Mouse (Mus musculus): ENCODE measurements around the gene Gpr137c. TPM values are rescaled to one million over a fixed set of nuclear protein-coding genes. Genes with fewer than 3 reads are reported as not detected.

Gene Gpr137c
- total and polyA plus RNA-seq, 3 experiments: 0.49 TPM; not detected in 2

DNA sequence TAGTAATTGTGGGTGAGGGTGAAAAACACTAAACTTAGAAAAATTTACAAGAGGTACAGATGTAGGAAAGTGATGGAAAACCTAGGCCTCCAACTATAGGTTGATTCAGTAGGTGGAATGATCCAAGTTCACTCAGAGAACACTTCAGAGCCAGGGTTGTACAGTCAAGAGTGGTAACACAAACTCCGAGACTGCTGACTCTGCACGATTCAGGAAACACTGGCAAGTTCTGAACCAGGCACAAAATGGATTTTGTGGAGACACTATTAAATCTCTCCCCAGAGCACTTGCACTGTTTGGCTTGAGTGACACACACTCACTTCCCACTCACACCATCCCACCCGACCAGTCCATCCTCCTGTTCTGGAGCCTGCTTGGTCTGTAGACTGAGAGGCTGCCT, 103.8 kb downstream of the Gpr137c start:
- ATAC-seq (ENCODE audit: extremely low read depth, insufficient number of reproducible peaks, low FRiP score, poor library complexity, severe bottlenecking) (no peak), DNase-seq (ENCODE audit: low spot score) (no peak)
- Histone ChIP-seq H3K36me3 (replicated peaks) (no peaks in the 10 kb centered on the region), H3K27me3 (ENCODE audit: insufficient read depth, low read length) (no peaks in the 10 kb centered on the region), H3K9me3 (replicated peaks) (no peaks in the 10 kb centered on the region), H3K4me3 (ENCODE audit: low read depth, low read length) (no peak overlapping the region), H3K4me1 (ENCODE audit: insufficient read depth, low read depth, low read length) (peaks cover 78% of the 10 kb centered on the region)
- TF ChIP-seq GATA1 (IDR thresholded peaks at IDR 0.05; ENCODE audit: borderline replicate concordance, low read length) (no peak), TAL1 (conservative IDR thresholded peaks at IDR 0.05; ENCODE audit: low read depth, low read length) (no peak), CTCF (IDR thresholded peaks at IDR 0.05; ENCODE audit: low read depth, low read length) (no peak), GATA2 (IDR thresholded peaks at IDR 0.05; ENCODE audit: borderline replicate concordance, low read depth, low read length) (no peak), POLR2AphosphoS5 (IDR thresholded peaks at IDR 0.05; ENCODE audit: insufficient replicate concordance, low read depth, low read length) (no peak)

DNA sequence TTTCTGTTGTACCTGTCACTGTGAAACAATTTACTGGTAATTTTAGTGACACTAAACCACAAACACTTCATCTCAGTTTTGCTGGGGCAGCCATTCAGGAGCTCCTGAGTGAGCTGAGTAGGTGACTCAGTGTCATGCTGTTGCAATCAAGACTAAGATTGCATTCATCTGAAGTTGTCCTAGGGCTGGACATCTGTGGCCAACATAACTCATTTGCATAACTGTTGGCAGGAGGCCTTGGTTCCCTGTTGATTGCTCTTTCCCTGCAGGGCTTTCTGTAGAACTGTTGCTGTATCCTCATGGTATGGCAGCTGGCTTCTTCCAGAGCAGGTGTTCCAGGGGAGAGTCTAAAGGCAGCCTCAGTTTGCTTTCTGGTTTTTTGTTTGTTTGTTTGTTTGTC, 106.0 kb downstream of the Gpr137c start:
- TF ChIP-seq POLR2AphosphoS5 (IDR thresholded peaks at IDR 0.05; ENCODE audit: insufficient replicate concordance, low read depth, low read length) (no peak), GATA2 (IDR thresholded peaks at IDR 0.05; ENCODE audit: borderline replicate concordance, low read depth, low read length) (no peak), CTCF (IDR thresholded peaks at IDR 0.05; ENCODE audit: low read depth, low read length) (no peak), TAL1 (conservative IDR thresholded peaks at IDR 0.05; ENCODE audit: low read depth, low read length) (no peak), GATA1 (IDR thresholded peaks at IDR 0.05; ENCODE audit: borderline replicate concordance, low read length) (no peak)
- ATAC-seq (ENCODE audit: extremely low read depth, insufficient number of reproducible peaks, low FRiP score, poor library complexity, severe bottlenecking): peak; percentile 5; the same call in 1 of the 2 replicates
- Histone ChIP-seq H3K4me3 (ENCODE audit: low read depth, low read length) (no peak overlapping the region; the same call in 1 of the 2 replicates), H3K4me1 (ENCODE audit: insufficient read depth, low read depth, low read length) (peaks cover 71% of the 10 kb centered on the region), H3K36me3 (replicated peaks) (no peaks in the 10 kb centered on the region), H3K27me3 (ENCODE audit: insufficient read depth, low read length) (no peaks in the 10 kb centered on the region), H3K9me3 (replicated peaks) (no peaks in the 10 kb centered on the region)
- no peak for DNase-seq (ENCODE audit: low spot score)

DNA sequence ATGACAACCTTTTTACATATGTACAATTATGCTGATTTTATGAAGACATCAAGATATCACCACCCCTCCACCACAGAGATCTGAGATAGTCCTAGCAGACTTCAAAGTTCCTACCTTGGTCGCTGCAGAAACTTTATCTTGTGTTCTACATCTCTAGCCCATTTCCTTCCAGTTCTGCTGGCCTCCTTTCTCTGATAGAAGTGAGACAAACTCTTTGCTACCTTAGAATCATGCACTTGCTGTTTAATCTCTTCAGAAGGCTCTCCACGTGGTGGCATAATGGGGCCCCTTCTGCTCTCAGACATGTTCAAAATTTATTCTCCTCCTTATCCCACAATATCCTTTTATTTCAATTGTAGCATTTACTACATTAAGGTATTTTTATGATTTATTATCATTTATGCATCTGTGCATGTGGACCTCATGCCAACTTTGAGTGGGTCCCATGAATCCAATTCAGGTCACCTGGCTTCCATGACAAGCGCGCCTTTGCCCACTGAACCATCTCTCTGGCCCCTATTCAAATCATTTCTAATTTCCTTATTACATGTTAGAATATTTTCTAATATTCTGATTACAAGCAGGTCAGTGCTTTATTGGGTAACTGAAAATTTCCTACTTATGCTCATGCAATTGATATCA, 108.7 kb downstream of the Gpr137c start:
- H3K9me3 ChIP-seq (replicated peaks): no peaks in the 10 kb centered on the region
- H3K4me3 ChIP-seq (ENCODE audit: low read depth, low read length): no peak overlapping the region
- H3K27me3 ChIP-seq (ENCODE audit: insufficient read depth, low read length): no peaks in the 10 kb centered on the region
- peak; percentile 9; the same call in 1 of the 2 replicates for ATAC-seq (ENCODE audit: extremely low read depth, insufficient number of reproducible peaks, low FRiP score, poor library complexity, severe bottlenecking)
- H3K36me3 ChIP-seq (replicated peaks): peaks cover 21% of the 10 kb centered on the region
- peaks cover 56% of the 10 kb centered on the region for H3K4me1 ChIP-seq (ENCODE audit: insufficient read depth, low read depth, low read length)
- no peak for TF ChIP-seq POLR2AphosphoS5 (IDR thresholded peaks at IDR 0.05; ENCODE audit: insufficient replicate concordance, low read depth, low read length)
- TF ChIP-seq GATA1 (IDR thresholded peaks at IDR 0.05; ENCODE audit: borderline replicate concordance, low read length): no peak
- no peak for TF ChIP-seq CTCF (IDR thresholded peaks at IDR 0.05; ENCODE audit: low read depth, low read length)
- no peak for TF ChIP-seq GATA2 (IDR thresholded peaks at IDR 0.05; ENCODE audit: borderline replicate concordance, low read depth, low read length)
- no peak for TF ChIP-seq TAL1 (conservative IDR thresholded peaks at IDR 0.05; ENCODE audit: low read depth, low read length)
- DNase-seq (ENCODE audit: low spot score): no peak

DNA sequence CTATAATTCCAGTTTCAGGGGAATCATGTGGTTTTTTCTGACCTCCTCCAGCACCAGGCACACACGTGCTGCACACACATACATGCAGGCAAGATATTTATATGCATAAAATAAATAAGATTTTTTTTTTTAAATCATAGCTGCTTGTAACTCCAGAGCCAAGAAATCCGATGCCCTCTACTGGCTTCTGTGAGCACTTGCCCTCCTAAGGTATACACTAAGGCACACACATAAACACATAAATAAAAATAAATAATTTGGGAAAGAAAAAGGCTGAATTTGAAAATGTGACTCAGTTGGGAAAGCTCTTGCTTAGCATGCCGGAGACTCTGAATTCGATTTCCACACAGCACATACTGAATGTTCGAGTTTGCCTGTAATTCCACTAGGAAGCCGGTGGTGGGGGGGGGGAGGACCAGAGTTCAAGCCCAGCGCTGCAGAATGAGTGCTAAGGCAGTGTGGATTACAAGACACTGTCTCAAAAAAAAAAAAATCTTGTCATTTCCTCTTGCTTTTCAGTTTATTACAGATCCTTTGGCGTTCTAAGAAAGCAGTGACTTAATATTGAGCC, 109.6 kb downstream of the Gpr137c start:
- DNase-seq (ENCODE audit: low spot score) (no peak), ATAC-seq (ENCODE audit: extremely low read depth, insufficient number of reproducible peaks, low FRiP score, poor library complexity, severe bottlenecking) (no peak)
- Histone ChIP-seq H3K4me3 (ENCODE audit: low read depth, low read length) (peak overlapping the region; percentile 84), H3K9me3 (replicated peaks) (no peaks in the 10 kb centered on the region), H3K36me3 (replicated peaks) (peaks cover 28% of the 10 kb centered on the region), H3K27me3 (ENCODE audit: insufficient read depth, low read length) (no peaks in the 10 kb centered on the region), H3K4me1 (ENCODE audit: insufficient read depth, low read depth, low read length) (peaks cover 49% of the 10 kb centered on the region)
- TF ChIP-seq GATA1 (IDR thresholded peaks at IDR 0.05; ENCODE audit: borderline replicate concordance, low read length) (no peak), POLR2AphosphoS5 (IDR thresholded peaks at IDR 0.05; ENCODE audit: insufficient replicate concordance, low read depth, low read length) (no peak), CTCF (IDR thresholded peaks at IDR 0.05; ENCODE audit: low read depth, low read length) (no peak), GATA2 (IDR thresholded peaks at IDR 0.05; ENCODE audit: borderline replicate concordance, low read depth, low read length) (no peak), TAL1 (conservative IDR thresholded peaks at IDR 0.05; ENCODE audit: low read depth, low read length) (no peak)

DNA sequence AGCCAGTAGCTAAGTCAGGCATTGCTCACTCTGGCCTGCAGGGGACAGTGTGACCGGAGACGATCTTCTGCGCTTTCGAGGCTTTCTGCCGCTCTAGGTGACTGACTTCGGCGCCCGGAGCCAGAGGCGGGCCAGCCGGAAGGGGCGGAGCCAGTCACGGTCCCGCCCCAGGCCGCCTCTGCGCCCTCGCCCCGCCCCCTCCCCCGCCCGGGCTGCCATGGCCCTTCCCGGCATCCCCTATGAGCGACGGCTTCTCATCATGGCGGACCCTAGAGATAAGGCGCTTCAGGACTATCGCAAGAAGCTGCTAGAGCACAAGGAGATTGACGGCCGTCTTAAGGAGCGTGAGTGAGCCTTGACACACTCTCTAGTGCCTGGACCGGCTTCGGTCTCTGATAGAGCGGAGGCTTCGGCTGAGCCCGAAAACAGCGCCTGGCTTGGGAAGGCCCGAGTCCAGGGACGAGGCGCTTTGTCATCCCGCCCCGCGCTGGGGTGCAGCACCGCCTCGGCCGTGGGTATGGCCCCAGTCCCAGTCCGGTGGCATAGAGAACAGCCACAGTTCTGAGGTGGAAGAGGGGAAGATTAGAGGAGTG, 110.2 kb downstream of the Gpr137c start, which contains the start of gene Psmc6:
TSS of gene Psmc6 (plus strand) at position 200 of the 593 bp plus-strand sequence.
- ATAC-seq (ENCODE audit: extremely low read depth, insufficient number of reproducible peaks, low FRiP score, poor library complexity, severe bottlenecking): peak; percentile 85
- TF ChIP-seq CTCF (IDR thresholded peaks at IDR 0.05; ENCODE audit: low read depth, low read length): peak; percentile 90
- no peak for TF ChIP-seq TAL1 (conservative IDR thresholded peaks at IDR 0.05; ENCODE audit: low read depth, low read length)
- peaks cover 32% of the 10 kb centered on the region for H3K36me3 ChIP-seq (replicated peaks)
- peak within 1 kb of the TSS; percentile 84 for H3K4me3 ChIP-seq (ENCODE audit: low read depth, low read length)
- H3K27me3 ChIP-seq (ENCODE audit: insufficient read depth, low read length): no peaks in the 10 kb centered on the region
- no peaks in the 10 kb centered on the region for H3K9me3 ChIP-seq (replicated peaks)
- DNase-seq (ENCODE audit: low spot score): peak; percentile 75
- H3K4me1 ChIP-seq (ENCODE audit: insufficient read depth, low read depth, low read length): peaks cover 44% of the 10 kb centered on the region

Other genes with a start within 250 kb of the Gpr137c start
- not detected in 2 replicates for gene Ptger2, start 231.5 kb upstream of the Gpr137c start, total RNA-seq (2014; fragmentation: Nextera tagmentation)
- 0.06 and 0.22 TPM in 2 replicates for gene Ptger2, start 231.5 kb upstream of the Gpr137c start, total RNA-seq (2017)
- gene Ptger2, start 231.5 kb upstream of the Gpr137c start, polyA plus RNA-seq (2012): not detected in 2 replicates
- gene Txndc16, start 611 bp downstream of the Gpr137c start, total RNA-seq (2014; fragmentation: Nextera tagmentation): not detected in 2 replicates
- 0.41 and 0.71 TPM in 2 replicates for gene Txndc16, start 611 bp downstream of the Gpr137c start, total RNA-seq (2017)
- gene Txndc16, start 611 bp downstream of the Gpr137c start, polyA plus RNA-seq (2012): 0.07 TPM in 1 of 2 replicates, not detected in the other
- 523 and 551 TPM in 2 replicates for gene Ero1l, start 99.1 kb downstream of the Gpr137c start, total RNA-seq (2014; fragmentation: Nextera tagmentation)
- gene Ero1l, start 99.1 kb downstream of the Gpr137c start, total RNA-seq (2017): 603 and 672 TPM in 2 replicates
- 9.0 and 11.8 TPM in 2 replicates for gene Ero1l, start 99.1 kb downstream of the Gpr137c start, polyA plus RNA-seq (2012)
- gene Psmc6, start 110.1 kb downstream of the Gpr137c start, total RNA-seq (2014; fragmentation: Nextera tagmentation): 223 and 309 TPM in 2 replicates
- 318 and 319 TPM in 2 replicates for gene Psmc6, start 110.1 kb downstream of the Gpr137c start, total RNA-seq (2017)
- 10.5 and 11.5 TPM in 2 replicates for gene Psmc6, start 110.1 kb downstream of the Gpr137c start, polyA plus RNA-seq (2012)
- 37.3 and 42.9 TPM in 2 replicates for gene Styx, start 131.4 kb downstream of the Gpr137c start, total RNA-seq (2014; fragmentation: Nextera tagmentation)
- gene Styx, start 131.4 kb downstream of the Gpr137c start, total RNA-seq (2017): 30.7 and 33.3 TPM in 2 replicates
- gene Styx, start 131.4 kb downstream of the Gpr137c start, polyA plus RNA-seq (2012): 102 and 142 TPM in 2 replicates
- 35.2 and 38.5 TPM in 2 replicates for gene Gnpnat1, start 185.2 kb downstream of the Gpr137c start, total RNA-seq (2014; fragmentation: Nextera tagmentation)
- gene Gnpnat1, start 185.2 kb downstream of the Gpr137c start, total RNA-seq (2017): 20.2 and 20.9 TPM in 2 replicates
- gene Gnpnat1, start 185.2 kb downstream of the Gpr137c start, polyA plus RNA-seq (2012): 4.8 and 6.2 TPM in 2 replicates

Measured in G1E (cell line).